Mouse (Mus musculus): Measurements from ENCODE around the gene Psmf1.

Psmf1 gene

DNA sequence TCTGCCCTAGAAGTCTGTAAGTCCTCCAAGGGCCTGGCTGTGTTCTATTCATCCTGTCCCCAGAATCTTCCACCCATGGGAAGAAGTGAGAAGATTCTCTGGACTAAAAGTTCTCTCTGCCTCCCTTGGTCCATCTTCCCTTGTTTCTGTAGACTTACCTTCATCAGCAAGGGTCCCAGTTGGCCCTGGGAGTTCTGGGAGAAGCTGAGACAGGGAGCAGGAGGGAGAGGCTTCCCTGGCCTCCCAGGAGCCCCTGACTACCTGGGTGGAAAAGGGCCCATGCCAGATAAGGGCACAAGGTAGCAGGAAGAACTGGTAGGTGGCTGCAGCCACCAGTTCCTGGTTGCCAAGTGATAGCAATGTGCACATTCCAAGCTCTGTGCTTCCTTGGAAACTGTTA is at the start of gene Psmf1:
Gene Psmf1, minus strand, starts transcription at position 342 of the 400 bp plus-strand sequence.
- no peak for DNase-seq

DNA sequence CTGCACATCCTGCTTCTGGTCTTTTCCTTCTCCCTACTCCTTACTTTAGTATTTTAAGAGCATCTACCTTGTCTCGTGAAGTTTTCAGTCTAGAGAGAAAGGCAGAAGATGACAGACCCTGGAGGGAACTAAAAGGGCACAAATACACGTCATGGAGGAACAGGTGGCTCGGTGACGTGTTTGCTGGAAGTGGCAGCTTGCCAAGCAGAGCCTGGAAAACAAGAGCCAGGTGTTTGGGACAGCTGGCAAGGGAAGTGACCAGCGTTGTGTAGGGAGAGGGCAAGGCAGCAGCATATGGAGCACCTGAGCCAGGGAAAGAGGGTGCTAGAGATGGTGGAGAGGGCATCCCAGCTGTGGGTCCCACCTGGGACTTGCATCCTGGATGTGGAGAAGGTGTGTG is 47.2 kb upstream of the Psmf1 start:
- DNase-seq: no peak

DNA sequence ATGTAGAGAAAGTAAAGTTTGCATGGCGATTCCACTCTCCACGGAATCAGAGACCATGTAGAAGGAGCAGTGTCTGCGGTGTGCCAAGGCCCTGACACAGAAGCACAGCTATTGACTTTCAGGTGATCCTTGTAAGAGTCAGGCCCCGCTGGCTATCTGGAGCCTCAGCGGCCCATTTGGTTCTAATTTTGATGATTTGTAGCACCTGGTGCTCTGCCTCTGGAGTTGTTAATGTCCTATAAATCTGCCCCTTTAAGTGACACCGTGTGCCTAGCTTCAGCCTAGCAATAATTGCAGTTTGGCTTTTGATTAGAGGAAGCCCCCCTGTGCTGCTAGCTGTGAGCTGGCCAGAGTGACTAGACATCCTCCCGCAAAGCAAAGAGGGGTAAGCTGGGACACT is 46.2 kb upstream of the Psmf1 start:
- DNase-seq: no peak

DNA sequence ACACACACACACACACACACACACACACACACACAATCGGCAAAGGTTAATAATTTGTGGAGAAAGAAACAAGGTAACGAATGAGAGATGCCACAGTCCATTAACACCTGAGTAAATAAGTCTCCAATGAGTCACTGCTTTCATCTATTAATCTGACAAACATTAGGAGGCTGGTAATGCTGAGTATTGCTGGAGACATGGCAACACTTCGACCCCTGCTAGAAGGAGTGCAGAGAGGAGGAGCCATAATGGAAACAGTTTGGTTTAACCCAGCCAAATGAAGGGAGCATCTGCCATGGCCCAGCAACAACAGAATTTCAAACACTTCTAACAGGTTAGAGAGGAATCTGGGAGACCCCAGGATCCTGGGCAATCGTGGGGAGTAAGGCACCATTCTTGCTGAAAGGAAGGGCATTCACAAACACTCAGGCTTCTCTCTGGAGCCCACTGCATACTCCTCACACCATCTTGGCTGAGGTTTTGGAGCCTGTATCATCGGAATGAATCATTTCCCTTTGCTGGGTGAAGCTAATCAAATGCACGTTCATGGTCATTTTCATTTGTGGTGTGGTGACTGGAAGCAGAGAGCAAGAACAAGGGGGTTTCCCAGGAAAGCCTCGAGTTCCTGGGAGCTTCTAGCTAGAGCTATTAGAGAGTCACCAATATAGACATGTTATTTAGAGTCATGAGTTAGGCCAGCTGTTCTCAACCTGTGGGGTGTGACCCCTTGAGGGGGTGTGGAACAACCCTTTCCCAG is 44.4 kb upstream of the Psmf1 start:
- no peak for DNase-seq

DNA sequence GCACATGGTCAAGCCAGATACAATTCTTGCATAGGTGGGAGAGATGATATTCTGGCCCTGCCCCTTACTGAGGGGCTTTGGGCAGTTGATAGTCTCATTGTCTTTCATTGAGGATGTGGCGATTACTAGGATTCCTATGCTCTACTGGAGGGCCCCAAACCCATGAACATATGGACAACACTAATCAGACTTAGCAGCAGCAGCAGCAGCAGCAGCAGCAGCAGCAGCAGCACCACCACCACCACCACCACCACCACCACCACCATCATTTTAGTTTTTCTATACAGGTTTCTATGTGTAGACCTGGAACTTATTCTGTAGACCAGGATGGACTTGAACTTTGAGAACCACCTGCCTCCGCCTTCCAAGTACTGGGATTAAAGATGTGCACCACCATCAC is 39.5 kb upstream of the Psmf1 start:
- no peak for DNase-seq

DNA sequence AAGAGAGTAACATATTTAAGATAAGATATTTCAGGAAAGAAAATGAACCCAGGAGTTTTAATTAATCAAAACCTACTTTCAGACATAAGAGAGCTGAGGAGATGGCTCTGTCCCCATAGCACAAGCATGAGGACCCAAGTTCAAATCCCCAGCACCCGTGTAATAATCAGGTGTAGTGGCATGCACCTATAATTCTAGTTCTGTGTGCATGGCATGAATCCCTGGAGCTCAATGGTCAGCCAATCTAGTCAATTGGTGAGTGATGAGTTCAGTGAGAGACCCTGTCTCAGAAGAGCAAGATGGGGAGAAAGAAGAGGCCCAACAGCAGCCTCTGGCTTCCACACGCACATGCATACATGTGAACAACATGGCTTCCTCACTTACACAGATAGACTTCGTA is 33.4 kb upstream of the Psmf1 start:
- no peak for DNase-seq

DNA sequence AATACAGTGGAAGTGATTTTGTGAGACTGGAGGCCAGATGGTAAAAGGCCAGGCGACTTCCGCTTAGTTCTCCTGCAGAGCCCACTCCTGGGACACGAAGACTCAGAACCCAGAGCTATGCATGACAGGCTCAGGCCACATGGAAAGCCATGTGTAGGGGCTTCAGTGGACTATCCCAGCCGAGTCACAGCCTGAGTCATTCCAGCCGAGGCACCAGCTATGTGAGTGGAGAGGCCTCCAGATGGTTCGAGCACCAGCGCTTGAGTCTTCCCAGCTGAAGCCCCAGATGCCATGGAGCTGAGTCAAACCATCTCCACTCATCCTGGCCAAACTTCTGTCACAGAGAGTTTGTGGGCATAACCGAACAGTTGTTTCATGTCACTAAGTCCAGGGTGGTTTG is 29.5 kb upstream of the Psmf1 start:
- DNase-seq: no peak

DNA sequence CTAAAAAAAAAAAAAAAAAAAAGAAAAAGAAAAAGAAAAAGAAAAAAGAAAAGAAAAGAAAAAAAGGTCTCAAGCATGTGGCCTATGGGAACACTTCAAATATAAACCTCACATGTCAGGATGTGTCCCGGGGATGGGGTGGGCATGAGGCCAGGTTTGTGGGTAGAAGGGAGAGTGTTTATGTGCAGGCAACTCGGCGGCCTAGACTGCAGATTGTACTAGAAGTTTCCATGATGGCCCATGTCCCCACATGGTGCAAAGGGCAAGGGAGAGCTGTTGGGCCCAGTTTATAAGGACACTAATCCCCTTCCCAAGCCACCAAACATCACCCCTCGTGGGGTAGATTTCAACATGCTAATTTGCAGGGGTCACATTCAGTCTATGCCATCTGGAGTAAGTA is 28.2 kb upstream of the Psmf1 start:
- DNase-seq: no peak

DNA sequence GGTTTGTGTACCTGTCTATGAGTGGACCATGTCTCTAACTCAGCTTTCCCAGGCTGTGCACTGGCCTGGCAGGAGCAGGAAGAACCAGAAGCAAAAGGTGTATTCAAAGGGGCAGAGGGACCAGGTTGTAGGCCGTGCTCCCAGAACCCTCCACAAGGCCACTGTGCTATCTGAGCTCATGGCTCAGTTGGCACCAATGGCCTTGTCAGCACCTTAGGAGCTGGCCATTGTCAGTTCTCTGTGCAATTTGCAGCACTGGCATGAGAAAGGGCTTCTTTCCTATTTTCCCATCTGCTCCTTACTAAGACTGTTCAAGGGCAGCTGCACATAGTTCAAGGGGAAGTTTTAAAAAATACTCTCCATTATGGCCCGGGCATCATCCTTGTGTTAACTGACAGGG is 20.6 kb upstream of the Psmf1 start:
- no peak for DNase-seq

DNA sequence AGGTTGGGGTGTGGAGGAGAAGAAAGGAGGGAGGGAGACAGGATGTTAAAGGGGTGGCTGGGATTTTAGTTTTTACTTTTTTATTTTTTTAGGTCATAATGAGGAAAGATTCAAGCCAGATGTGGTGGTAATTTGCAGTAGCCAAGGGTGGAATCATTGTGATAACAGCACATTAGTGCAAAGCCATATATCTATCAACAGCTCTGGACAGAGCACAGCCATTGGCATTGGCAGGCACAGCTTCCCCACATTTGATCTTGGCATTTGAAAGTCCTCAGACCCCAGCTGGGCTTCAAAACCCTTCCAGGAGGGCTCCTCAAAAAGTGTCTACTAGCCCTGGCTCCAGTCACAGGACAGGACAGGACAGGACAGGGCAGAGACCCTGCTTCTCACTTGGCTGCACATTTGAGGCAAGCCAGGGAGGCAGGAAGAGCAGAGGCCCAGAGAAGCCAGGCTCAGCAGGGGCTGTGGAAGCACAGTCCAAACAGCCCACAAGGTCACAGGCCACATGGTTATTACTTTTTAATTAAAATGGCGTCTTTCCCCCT is 14.9 kb upstream of the Psmf1 start:
- no peak for DNase-seq

DNA sequence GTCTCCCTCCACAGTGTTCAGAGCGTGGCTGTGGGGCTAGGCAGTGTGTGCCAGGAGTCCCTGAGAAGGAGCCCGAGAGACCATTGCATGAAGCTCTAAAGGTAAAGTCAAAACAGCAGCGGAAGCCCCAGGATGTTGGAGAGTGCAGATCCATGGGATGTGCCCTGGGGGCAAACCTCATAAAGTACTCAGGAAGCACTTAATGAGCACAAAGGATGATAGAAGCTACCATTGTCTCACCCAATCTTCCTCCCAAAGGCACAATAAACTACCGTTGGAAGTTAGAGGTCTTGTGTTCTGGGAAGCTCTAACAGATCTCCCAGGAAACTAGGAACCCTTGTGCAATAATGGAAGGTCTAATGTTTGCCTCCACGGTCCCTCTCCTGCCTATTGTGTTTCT is 13.5 kb upstream of the Psmf1 start:
- DNase-seq: no peak

DNA sequence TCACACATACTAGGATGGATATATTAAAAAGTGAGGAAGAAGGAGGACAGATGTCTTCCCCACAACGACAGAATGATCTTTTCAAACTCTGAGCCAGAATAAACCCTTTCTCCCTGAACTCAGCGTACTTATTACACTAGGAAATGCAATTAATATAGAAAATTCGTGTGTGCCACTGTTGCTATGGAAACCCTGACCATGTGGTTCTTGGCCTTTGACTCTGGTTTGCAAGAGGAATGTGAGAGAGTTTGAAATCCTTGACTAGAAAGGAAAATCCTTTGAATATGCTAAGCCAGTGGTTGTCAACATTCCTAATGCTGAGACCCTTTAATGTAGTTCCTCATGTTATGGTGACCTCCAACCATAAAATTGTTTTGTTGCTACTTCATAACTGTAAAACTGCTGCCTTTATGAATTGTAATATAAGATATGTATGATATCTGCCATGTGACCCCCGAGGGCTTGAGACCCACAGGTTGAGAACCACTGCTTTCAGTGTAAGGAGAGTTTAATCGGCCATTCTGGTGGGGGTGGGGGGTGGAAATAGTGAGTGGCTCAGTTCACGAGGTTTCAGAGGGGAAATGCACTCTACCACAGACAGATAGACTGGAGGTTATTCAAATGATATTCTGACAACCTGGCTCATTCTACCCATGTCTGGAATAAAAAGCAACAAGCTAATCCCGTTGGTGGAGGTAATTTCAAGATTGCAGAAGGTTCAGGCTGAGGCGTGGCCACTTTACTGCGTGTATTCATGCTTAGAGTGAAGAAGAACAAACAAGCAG is 12.5 kb upstream of the Psmf1 start:
- DNase-seq: no peak

DNA sequence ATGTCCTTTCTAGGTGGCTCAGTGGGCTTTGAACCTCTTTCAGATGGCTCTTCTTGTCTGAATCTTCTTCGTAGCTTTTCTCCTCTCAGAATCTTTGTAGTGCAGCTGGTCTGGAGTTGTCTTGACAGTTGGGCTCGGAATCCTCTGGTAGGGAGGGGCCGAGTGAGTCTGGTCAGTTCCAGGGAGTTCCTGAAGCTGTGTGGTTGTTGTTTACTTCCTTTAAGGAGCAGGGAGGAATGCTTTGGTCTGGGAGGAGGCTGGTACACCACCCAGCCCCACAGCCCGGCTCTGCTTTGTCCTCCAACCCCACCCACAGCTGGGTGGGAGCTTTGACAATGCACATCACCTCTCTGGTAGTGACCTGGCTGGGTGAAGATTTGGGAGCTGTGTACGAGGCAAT is 7.3 kb upstream of the Psmf1 start:
- no peak for DNase-seq

DNA sequence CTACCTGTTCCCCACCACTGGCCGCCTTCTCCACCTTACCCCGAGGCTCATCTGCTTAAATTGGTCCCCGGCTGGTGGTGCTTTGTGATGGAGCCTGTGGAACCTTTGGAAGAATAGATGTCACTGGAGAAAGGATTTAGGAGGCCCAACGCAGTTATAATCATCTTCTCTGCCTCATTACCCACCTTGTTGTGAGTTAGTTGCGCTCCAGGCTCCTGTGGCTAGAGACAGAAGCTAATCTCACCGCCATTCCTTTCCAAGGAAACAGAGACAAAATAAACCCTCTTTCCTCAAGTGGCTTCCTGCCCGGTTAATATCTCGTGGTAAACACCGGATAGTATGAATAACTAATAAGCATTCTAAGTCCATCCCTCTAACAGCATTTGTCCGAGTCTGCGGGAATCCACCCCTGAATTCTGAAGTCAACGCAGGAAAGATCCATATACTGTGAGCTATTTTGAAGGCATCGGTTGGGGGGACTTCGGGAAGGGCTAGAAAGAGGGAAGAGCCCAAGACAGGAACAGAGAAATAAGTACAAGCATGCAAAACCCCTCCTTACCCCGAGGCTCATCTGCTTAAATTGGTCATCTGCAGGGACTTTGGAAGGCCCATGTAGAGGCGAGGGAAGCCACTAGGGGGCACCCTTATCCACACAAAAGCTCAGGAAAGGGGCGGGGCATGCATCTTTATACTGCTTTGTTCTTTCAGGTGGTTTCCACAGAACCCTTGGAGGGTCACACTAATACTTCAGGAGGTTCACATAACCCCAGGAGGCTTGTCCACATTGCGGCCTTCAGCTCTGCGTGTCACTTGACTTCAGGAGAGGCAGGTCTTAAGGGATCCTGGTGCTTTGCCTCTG is 4.1 kb upstream of the Psmf1 start:
- DNase-seq: peak; percentile 63 to 70

DNA sequence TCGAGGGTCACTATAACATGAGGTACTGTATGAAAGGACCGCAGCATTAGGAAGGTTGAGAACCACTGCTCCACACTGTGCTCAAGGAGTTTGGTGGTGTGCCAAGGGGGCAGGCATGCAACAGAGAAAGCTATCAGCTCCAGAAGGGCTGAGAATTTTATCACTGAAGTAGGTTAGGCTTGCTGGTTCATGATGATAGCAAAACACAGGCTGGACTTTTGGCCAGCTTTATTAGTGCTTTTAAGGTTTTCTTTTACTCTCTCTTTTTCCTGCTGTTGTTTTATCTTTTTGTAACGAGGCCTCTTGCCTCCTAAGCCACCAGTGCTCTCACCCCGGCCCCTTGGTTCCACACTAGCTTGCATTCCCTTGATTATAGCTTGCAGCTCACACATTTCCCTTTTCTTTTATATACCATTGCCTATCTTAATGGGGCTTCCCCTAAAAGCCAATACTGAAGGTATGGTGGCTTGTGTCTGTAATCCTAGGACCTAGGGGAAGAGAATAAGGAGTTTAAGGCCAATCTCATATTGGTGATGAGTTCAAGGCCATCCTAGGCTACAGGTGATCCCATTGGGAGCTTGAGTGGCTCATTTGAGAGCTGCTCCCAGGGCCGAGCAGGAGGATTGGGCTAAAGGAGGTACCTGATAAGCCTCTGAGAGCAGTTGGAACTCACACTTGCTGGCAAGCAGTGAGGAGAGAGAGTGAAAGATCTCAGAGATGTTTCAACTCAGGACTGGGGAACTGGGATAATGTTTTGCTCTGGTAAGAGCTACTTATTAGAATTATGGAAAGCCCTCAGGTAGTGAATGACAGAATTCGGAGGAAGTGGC is 921 bp downstream of the Psmf1 start:
- DNase-seq: no peak

DNA sequence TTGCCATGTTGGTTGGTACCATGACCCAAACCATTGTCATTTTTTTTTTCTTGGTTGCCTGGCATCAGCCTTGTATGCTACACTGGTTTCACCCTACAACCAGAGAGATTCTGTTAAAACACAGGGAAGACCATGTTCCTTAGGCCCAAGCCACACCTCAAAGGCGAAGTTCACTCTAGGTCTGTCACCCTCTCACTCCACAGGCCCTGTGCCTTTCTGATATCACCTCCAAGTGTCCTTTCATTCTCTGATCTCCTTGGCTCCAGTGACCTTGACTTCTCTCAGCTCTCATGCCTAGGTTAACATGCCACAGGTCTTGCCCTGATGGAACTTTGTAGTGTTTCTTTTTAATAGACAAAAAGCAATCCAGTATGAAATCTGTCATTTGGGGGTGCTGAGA is 1.9 kb downstream of the Psmf1 start:
- DNase-seq: no peak

DNA sequence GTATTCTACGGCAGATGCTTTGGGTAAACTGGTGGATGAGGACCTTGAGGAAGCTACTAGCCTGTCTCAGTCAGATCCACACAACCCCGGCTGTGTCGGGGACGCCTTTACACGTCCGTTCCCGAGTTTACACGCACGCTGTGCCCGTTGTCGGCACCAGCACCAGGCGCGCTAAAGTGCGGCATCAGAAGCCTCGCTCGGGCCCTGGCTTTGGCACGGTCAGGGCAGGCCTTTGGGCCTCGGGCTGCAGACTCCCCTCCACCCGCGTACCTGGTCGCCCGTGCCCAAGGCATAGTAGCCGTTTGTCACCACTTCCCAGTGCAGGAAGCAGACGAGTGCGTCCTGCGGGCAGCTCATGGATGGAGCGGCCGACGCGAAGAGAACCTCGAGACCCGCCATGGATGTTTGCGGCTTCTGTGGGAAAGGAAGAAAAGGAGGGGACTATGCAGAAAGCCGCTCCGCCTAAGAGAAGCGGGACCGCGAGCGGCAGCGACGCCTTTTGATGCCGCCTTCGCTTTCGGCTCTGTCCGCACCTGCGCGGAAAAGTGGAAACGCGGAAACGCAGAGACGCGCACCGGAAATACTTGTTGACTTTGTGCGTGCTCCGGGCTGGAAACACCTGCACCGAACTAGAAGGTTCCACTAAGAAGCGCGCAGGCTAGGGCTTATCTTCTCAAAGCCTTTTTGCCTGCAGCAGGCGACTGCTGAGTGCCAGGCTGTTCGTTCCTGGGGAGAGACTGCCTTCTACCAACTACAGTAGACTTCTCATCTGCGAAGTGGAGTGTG is 3.1 kb downstream of the Psmf1 start:
- peak; percentile 87 to 89 for DNase-seq

DNA sequence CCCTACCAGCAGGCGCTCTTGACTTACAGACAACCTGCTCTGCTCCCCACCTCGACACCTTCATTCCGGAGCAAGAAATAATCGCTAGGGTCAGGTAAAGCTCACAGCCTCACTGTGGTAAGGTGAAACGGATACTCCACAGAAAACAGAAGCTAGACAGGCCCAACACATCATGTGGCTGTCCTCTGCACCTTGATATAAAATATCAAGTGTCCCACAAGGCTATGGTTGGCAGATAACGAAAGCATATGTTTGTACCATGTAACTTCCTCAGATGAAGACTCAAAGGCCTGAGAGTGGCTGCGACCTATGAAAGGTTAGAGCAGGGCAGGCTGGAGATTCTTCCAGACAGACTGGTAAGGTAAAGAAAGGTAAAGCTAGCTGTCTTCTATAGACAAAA is 4.5 kb downstream of the Psmf1 start:
- no peak for DNase-seq

DNA sequence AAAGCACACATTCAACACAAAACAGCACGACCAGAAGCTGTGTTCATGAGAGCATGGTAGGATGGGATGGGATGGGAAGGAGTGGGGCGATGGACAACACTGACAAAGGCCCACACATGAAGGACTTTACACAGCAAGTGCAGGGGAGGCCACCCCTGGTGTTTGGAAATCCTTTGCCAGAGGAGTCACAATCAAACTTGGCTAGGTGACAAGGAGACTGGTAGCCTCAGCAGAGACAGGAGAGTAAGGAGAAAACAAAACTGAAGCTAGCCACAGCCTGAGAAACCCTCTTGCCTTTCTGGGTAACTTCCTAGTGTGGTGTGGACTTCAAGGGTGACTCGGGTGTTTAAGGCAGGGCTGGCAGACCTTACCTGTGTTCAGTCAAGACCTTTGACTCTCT is 4.9 kb downstream of the Psmf1 start:
- DNase-seq: no peak

DNA sequence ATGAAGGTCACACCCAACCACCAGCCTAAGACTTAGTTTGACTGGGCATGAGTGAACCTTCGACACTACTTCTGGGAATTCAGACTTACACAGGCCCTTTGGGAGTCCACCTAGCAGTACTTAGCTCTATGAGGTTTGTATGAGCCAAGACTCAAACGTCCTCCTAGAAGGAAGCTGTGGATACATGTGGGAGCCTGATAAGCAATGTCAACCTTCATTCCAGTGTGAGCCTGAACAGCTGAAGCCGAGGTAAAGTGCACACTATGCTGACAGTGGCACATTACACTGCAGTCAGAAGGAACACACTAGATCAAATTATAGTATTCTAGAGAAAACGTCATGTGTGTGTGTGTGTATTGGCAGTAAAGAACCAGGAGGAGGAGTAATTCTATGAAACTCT is 5.5 kb downstream of the Psmf1 start:
- no peak for DNase-seq

DNA sequence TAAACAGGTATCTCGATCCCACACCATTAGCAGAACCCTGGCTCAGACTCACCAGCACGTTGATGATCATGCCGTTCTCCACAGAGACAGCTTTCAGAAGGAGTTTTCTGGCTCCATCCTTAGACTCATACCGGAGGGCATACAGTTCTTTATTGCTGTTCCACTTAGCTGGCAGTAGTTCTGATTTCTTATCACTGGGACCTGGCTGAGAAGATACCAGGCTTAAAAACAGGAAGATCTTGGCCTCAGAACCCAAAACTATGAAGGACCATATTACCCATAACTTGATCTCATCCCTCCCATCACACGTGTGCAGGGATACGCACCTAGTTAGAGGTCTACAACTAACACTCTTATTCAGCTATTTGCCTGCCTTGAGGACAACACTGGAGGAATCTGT is 8.6 kb downstream of the Psmf1 start:
- DNase-seq: no peak

All from thymus, postnatal 36 days (tissue).